Mouse (Mus musculus) mesoderm, embryonic 11.5 days (tissue): ENCODE data around the gene Gad1.
A peak's percentile ranks its signal among the peaks of the same experiment; 100 is the strongest.

Experiments used
- DNase-seq: peaks from one replicate; pipeline ENCODE4 v3.0.0-alpha.2; 2012; ENCODE audit warnings: low read depth, low spot score

Gene Gad1

GRCm38 (mm10) chr2:70625761-70626160 is 72.9 kb downstream of the Gad1 start:
- no peak for DNase-seq

- DNase-seq: no peak
These were observed 75.5 kb downstream of the Gad1 start for GRCm38 (mm10) chr2:70628397-70628796.

GRCm38 (mm10) chr2:70629339-70629761 is 76.5 kb downstream of the Gad1 start:
- peak; percentile 51 for DNase-seq

GRCm38 (mm10) chr2:70629921-70630320 is 77.0 kb downstream of the Gad1 start:
- DNase-seq: no peak

GRCm38 (mm10) chr2:70631321-70631720 is 78.4 kb downstream of the Gad1 start:
- no peak for DNase-seq

GRCm38 (mm10) chr2:70632412-70632811 is 79.5 kb downstream of the Gad1 start:
- no peak for DNase-seq

GRCm38 (mm10) chr2:70634028-70634690 is 81.3 kb downstream of the Gad1 start:
- no peak for DNase-seq

- no peak for DNase-seq
These were observed 88.1 kb downstream of the Gad1 start for GRCm38 (mm10) chr2:70640968-70641367.

GRCm38 (mm10) chr2:70642971-70643565 is 90.2 kb downstream of the Gad1 start:
- DNase-seq: peak; percentile 33

- no peak for DNase-seq
These were observed 92.5 kb downstream of the Gad1 start for GRCm38 (mm10) chr2:70645266-70645780.

GRCm38 (mm10) chr2:70647681-70648080 is 94.8 kb downstream of the Gad1 start:
- DNase-seq: no peak

- no peak for DNase-seq
These were observed 95.4 kb downstream of the Gad1 start for GRCm38 (mm10) chr2:70648271-70648670.

GRCm38 (mm10) chr2:70649471-70649870 is 96.6 kb downstream of the Gad1 start:
- no peak for DNase-seq
